Mouse (Mus musculus) urinary bladder, postnatal 14 days (tissue): Measurements from ENCODE around the gene Vmn1r62.
"Not testable (repeated sequence)": the region's sequence is repeated elsewhere in the genome, so short reads cannot be mapped to it uniquely, and the experiment has no call there.

ENCODE experiments used
- DNase-seq: peaks from one replicate; pipeline ENCODE4 v3.0.0; 2021; ENCODE audit warnings: low spot score

The Vmn1r62 gene

GRCm38 (mm10) chr7:5673331-5673730 is at the start of gene Vmn1r62:
Gene Vmn1r62 (plus strand): TSS chr7:5673631.
- not testable (repeated sequence) for DNase-seq
